8 mouse cellular contexts compared by ENCODE assay signal in the genomic region with DNA sequence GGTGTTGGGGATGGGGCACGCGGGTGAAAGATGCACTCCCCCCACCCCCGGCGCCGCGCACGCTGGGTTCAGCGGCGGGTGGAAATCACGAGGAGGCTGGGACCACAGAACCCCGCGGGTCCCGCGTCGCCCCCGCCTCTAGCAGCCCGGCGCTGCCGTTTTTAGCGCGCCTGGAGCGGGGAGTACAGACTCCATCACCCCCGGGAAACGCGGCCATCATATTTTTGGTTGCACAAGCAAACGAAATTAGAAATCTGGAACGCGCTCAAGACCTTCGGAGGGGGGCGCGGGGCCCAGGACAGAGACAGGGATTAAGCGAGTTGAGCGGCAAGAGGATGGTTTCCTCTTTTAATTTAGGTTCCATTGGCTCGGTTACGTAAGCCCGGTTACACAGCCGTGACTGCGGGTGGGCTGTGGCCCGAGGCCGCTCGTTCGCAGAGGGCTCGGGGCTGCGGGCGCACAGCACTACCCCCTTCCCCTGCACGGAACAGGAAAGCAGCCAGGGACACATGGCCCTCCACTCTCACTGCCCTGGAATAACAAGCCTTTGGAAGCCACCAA.
A peak's percentile ranks its signal among the peaks of the same experiment; 100 is the strongest.
DNase-seq lines count a peak whose midpoint lies in the region; ATAC-seq and TF ChIP-seq lines count a peak whose summit lies in the region.

No protein-coding gene starts in this region.

- DNase-seq in adrenal gland, adult 2 months: peak; percentile 72
- DNase-seq in adrenal gland, postnatal 4 days (ENCODE audit: low spot score in 2 of 2): no peak
- DNase-seq in forebrain, embryonic 10.5 days (ENCODE audit: extremely low spot score, low spot score): peak; percentile 57
- DNase-seq in heart, postnatal 0 days (ENCODE audit: low spot score): no peak
- DNase-seq in left cerebral cortex, postnatal 10 days (ENCODE audit: extremely low spot score in 1 of 2, low spot score in 2 of 2): peak; percentile 69 to 78
- peak; percentile 66 for DNase-seq in midbrain, embryonic 10.5 days (ENCODE audit: low spot score)

- no peak for TF ChIP-seq EP300 in heart, postnatal 0 days (IDR thresholded peaks at IDR 0.05; ENCODE audit: low read depth)

- ATAC-seq in heart, postnatal 0 days (ENCODE audit: insufficient read depth, low read depth): 0 out of 2 replicates have a peak, but pooled peaks have one; percentile 18
- ATAC-seq in stomach, embryonic 14.5 days (ENCODE audit: insufficient number of reproducible peaks, insufficient read depth, low FRiP score, low read depth): no peak

- H3K36me3 ChIP-seq in forebrain, embryonic 10.5 days (replicated peaks): no peaks in the 10 kb centered on the region
- no peaks in the 10 kb centered on the region for H3K36me3 ChIP-seq in heart, postnatal 0 days (replicated peaks; ENCODE audit: control insufficient read depth, insufficient read depth, low read length)
- no peaks in the 10 kb centered on the region for H3K36me3 ChIP-seq in midbrain, embryonic 10.5 days
- H3K36me3 ChIP-seq in stomach, embryonic 14.5 days (ENCODE audit: control insufficient read depth, insufficient read depth, low read length): no peaks in the 10 kb centered on the region

- no peak overlapping the region for H3K27ac ChIP-seq in bone marrow macrophage, adult 2 months (ENCODE audit: insufficient read depth, low read depth, low read length)
- peak overlapping the region; percentile 89 for H3K27ac ChIP-seq in forebrain, embryonic 10.5 days
- H3K27ac ChIP-seq in heart, postnatal 0 days (ENCODE audit: low read depth): peak overlapping the region; percentile 39
- H3K27ac ChIP-seq in midbrain, embryonic 10.5 days (replicated peaks): peak overlapping the region; percentile 89
- no peak overlapping the region for H3K27ac ChIP-seq in stomach, embryonic 14.5 days (ENCODE audit: low read length)

- TF ChIP-seq CTCF in bone marrow macrophage, adult 2 months (IDR thresholded peaks at IDR 0.05; ENCODE audit: low read depth, low read length): no peak
- no peak for TF ChIP-seq CTCF in heart, postnatal 0 days (IDR thresholded peaks at IDR 0.05; ENCODE audit: low read depth)

- WGBS in forebrain, embryonic 10.5 days: under 1% methylated on average over 46 of the region's 46 CpGs
- under 1% methylated on average over 46 of the region's 46 CpGs for WGBS in heart, postnatal 0 days
- under 1% methylated on average over 46 of the region's 46 CpGs for WGBS in midbrain, embryonic 10.5 days
- under 1% methylated on average over 46 of the region's 46 CpGs for WGBS in stomach, embryonic 14.5 days

- H3K9me3 ChIP-seq in forebrain, embryonic 10.5 days: no peaks in the 10 kb centered on the region
- H3K9me3 ChIP-seq in heart, postnatal 0 days (replicated peaks; ENCODE audit: control insufficient read depth, low read length): no peaks in the 10 kb centered on the region
- H3K9me3 ChIP-seq in midbrain, embryonic 10.5 days (replicated peaks): no peaks in the 10 kb centered on the region
- H3K9me3 ChIP-seq in stomach, embryonic 14.5 days (ENCODE audit: control insufficient read depth, low read depth, low read length): no peaks in the 10 kb centered on the region

- H3K4me1 ChIP-seq in bone marrow macrophage, adult 2 months (ENCODE audit: control insufficient read depth, insufficient read depth, low read length): peaks cover 13% of the 10 kb centered on the region
- peaks cover 42% of the 10 kb centered on the region for H3K4me1 ChIP-seq in forebrain, embryonic 10.5 days
- H3K4me1 ChIP-seq in heart, postnatal 0 days (ENCODE audit: control insufficient read depth, insufficient read depth): peaks cover 5% of the 10 kb centered on the region; the same call in 1 of the 2 replicates
- peaks cover 37% of the 10 kb centered on the region for H3K4me1 ChIP-seq in midbrain, embryonic 10.5 days
- peaks cover 8% of the 10 kb centered on the region; the same call in 1 of the 2 replicates for H3K4me1 ChIP-seq in stomach, embryonic 14.5 days (ENCODE audit: control insufficient read depth, insufficient read depth, low read length)

- peak overlapping the region; percentile 57 for H3K4me3 ChIP-seq in bone marrow macrophage, adult 2 months (ENCODE audit: insufficient read depth, low read length)
- peak overlapping the region; percentile 61 for H3K4me3 ChIP-seq in forebrain, embryonic 10.5 days
- peak overlapping the region; percentile 54 for H3K4me3 ChIP-seq in heart, postnatal 0 days (ENCODE audit: low read depth, low read length)
- H3K4me3 ChIP-seq in midbrain, embryonic 10.5 days: peak overlapping the region; percentile 64
- H3K4me3 ChIP-seq in stomach, embryonic 14.5 days (ENCODE audit: low read depth, low read length): peak overlapping the region; percentile 34

- no peak for TF ChIP-seq POLR2A in bone marrow macrophage, adult 2 months (IDR thresholded peaks at IDR 0.05; ENCODE audit: borderline replicate concordance, low read depth, low read length)

- peaks cover 49% of the 10 kb centered on the region for H3K27me3 ChIP-seq in forebrain, embryonic 10.5 days (ENCODE audit: poor library complexity, severe bottlenecking)
- H3K27me3 ChIP-seq in heart, postnatal 0 days (ENCODE audit: control insufficient read depth, insufficient read depth, low read length): peaks cover 7% of the 10 kb centered on the region; the same call in 1 of the 2 replicates
- H3K27me3 ChIP-seq in midbrain, embryonic 10.5 days (ENCODE audit: low read depth, poor library complexity, severe bottlenecking): peaks cover 50% of the 10 kb centered on the region
- H3K27me3 ChIP-seq in stomach, embryonic 14.5 days (ENCODE audit: control insufficient read depth, insufficient read depth, low read length): no peaks in the 10 kb centered on the region

- H3K4me2 ChIP-seq in heart, postnatal 0 days (ENCODE audit: low read depth, low read length): peak overlapping the region; percentile 83
- H3K4me2 ChIP-seq in stomach, embryonic 14.5 days (replicated peaks; ENCODE audit: low read depth, low read length): peak overlapping the region; percentile 76

- H3K9ac ChIP-seq in heart, postnatal 0 days (replicated peaks; ENCODE audit: low read depth, low read length): peak overlapping the region; percentile 69
- H3K9ac ChIP-seq in stomach, embryonic 14.5 days (replicated peaks; ENCODE audit: low read depth, low read length): peak overlapping the region; percentile 22

- intact Hi-C loops in left cerebral cortex, postnatal 10 days (cut with DNase I): loop anchor here (5.0 kb wide), 1 partner anchor 63 kb away; the partner anchor contains the start of gene Tob1

Comparison
In these comparisons a context has a peak if more than half of its experiments do, and no peak if none do; other contexts are left out.
1. DNase-seq: peak in adrenal gland, adult 2 months (single experiment), forebrain, embryonic 10.5 days (single experiment), left cerebral cortex, postnatal 10 days (2 of 2) and midbrain, embryonic 10.5 days (single experiment); none in adrenal gland, postnatal 4 days (0 of 2) and heart, postnatal 0 days (single experiment).
2. H3K27ac ChIP-seq: peak in forebrain, embryonic 10.5 days (single experiment), heart, postnatal 0 days (single experiment) and midbrain, embryonic 10.5 days (single experiment); none in bone marrow macrophage, adult 2 months (single experiment) and stomach, embryonic 14.5 days (single experiment).
3. Peak in every context shown above with its lines, with median percentiles within 50 percentile points of each other: H3K4me3 ChIP-seq.